Mouse (Mus musculus) olfactory bulb, adult 2 months (tissue): ENCODE data around the gene Lmod3.

Source experiments
- CTCF ChIP-seq: fragments of 200-500 bp; IDR thresholded peaks from 2 replicates; pipeline ENCODE4 v1.5.1; 2012; ENCODE audit warnings: low read depth, mild to moderate bottlenecking, low read length, moderate library complexity; ENCODE audit not compliant: insufficient read depth
- POLR2A ChIP-seq: fragments of 200-500 bp; IDR thresholded peaks from 2 replicates; pipeline ENCODE4 v1.6.1; 2012; ENCODE audit warnings: mild to moderate bottlenecking, low read depth, low read length, moderate library complexity; ENCODE audit not compliant: insufficient read depth

- no peak for TF ChIP-seq CTCF
- TF ChIP-seq POLR2A = no peak
These were observed 26.3 kb upstream of the Lmod3 start for GRCm38 (mm10) chr6:97278878-97279277.
